Mouse (Mus musculus) myocyte (in vitro differentiated cells): ENCODE results near the gene Rad23a. TPM values are rescaled to one million over a fixed set of nuclear protein-coding genes. Genes with fewer than 3 reads are reported as not detected.
A peak's percentile ranks its signal among the peaks of the same experiment; 100 is the strongest.
"Not testable (repeated sequence)": the region's sequence is repeated elsewhere in the genome, so short reads cannot be mapped to it uniquely, and the experiment has no call there.

Experiments used
- H3K27me3 ChIP-seq: one replicate; pipeline ENCODE4 v1.6.1; 2011; ENCODE audit not compliant: control insufficient read depth, insufficient read depth, insufficient read length
- H3K36me3 ChIP-seq: one replicate; pipeline ENCODE4 v1.6.1; 2011; ENCODE audit not compliant: control insufficient read depth, insufficient read depth
- H3K4me2 ChIP-seq: one replicate; pipeline ENCODE4 v1.6.1; 2011; ENCODE audit warnings: low read depth, control low read depth
- H3K4me3 ChIP-seq: one replicate; pipeline ENCODE4 v1.5.1; 2011; ENCODE audit warnings: mild to moderate bottlenecking, control low read depth, moderate library complexity
- H3K79me2 ChIP-seq: one replicate; pipeline ENCODE4 v1.6.1; 2011; ENCODE audit not compliant: control insufficient read depth, insufficient read depth
- H3ac ChIP-seq: one replicate; pipeline ENCODE4 v1.6.1; 2011; ENCODE audit not compliant: control insufficient read depth, insufficient read length
- CEBPB ChIP-seq: IDR thresholded peaks from 2 replicates; pipeline ENCODE4 v1.6.1; 2011; ENCODE audit warnings: mild to moderate bottlenecking, moderate library complexity; ENCODE audit not compliant: poor library complexity, insufficient read depth, severe bottlenecking
- E2F4 ChIP-seq: IDR thresholded peaks from one replicate; pipeline ENCODE4 v1.6.1; 2011; ENCODE audit warnings: mild to moderate bottlenecking, control low read depth, moderate library complexity; ENCODE audit not compliant: insufficient read depth
- MAX ChIP-seq: IDR thresholded peaks from one replicate; pipeline ENCODE4 v1.6.1; 2011; ENCODE audit warnings: low read depth, mild to moderate bottlenecking, control low read depth
- MYOD1 ChIP-seq, 3 experiments: IDR thresholded peaks; one replicate each; pipeline ENCODE4 v1.6.1; 2011; ENCODE audit warnings: control low read depth in 2 of 3, low read depth in 2 of 3, mild to moderate bottlenecking in 2 of 3, moderate library complexity in 1 of 3; ENCODE audit not compliant: insufficient read length in 2 of 3, control insufficient read depth in 1 of 3
- MYOG ChIP-seq, 3 experiments: IDR thresholded peaks; one replicate each; pipeline ENCODE4 v1.6.1; 2011; ENCODE audit warnings: control low read depth in 2 of 3, low read depth in 2 of 3, mild to moderate bottlenecking in 2 of 3; ENCODE audit not compliant: insufficient read length in 2 of 3, control insufficient read depth in 1 of 3, insufficient read depth in 1 of 3
- POLR2A ChIP-seq: IDR thresholded peaks from one replicate; pipeline ENCODE4 v1.6.1; 2011; ENCODE audit warnings: low read depth, mild to moderate bottlenecking, control low read depth, moderate library complexity; ENCODE audit not compliant: insufficient read length
- POLR2AphosphoS2 ChIP-seq: IDR thresholded peaks from one replicate; pipeline ENCODE4 v1.6.1; 2011; ENCODE audit warnings: low read depth, control low read depth; ENCODE audit not compliant: insufficient read length
- REST ChIP-seq: IDR thresholded peaks from one replicate; pipeline ENCODE4 v1.6.1; 2011; ENCODE audit warnings: mild to moderate bottlenecking, control low read depth, moderate library complexity; ENCODE audit not compliant: insufficient read depth, insufficient read length
- SRF ChIP-seq: IDR thresholded peaks from one replicate; pipeline ENCODE4 v1.6.1; 2011; ENCODE audit warnings: low read depth; ENCODE audit not compliant: control insufficient read depth, insufficient read length
- TCF12 ChIP-seq: IDR thresholded peaks from one replicate; pipeline ENCODE4 v1.6.1; 2011; ENCODE audit warnings: mild to moderate bottlenecking, control low read depth; ENCODE audit not compliant: poor library complexity, insufficient read depth, severe bottlenecking
- TCF3 ChIP-seq: IDR thresholded peaks from one replicate; pipeline ENCODE4 v1.6.1; 2011; ENCODE audit warnings: low read depth, control low read depth; ENCODE audit not compliant: insufficient read length
- USF1 ChIP-seq: IDR thresholded peaks from one replicate; pipeline ENCODE4 v1.6.1; 2011; ENCODE audit warnings: low read depth, mild to moderate bottlenecking, control low read depth, moderate library complexity
- polyA plus RNA-seq: library from polyadenylated mRNA; unstranded; fragments of >200 nt; fragmentation: generic; extraction: Trizol; gene quantifications from one replicate; pipeline ENCODE4 v1.2.1, GENCODE M21; 2012; ENCODE audit warnings: missing spikeins

Rad23a gene
- polyA plus RNA-seq, 1 experiment = 139 TPM

- TF ChIP-seq MYOD1 (IDR thresholded peaks at IDR 0.05; ENCODE audit: control insufficient read depth in 1 of 3, insufficient read length in 2 of 3, low read depth in 2 of 3) (no peak), MAX (no peak), E2F4 (no peak), CEBPB (no peak), REST (no peak), TCF3 (no peak), POLR2A (no peak), TCF12 (no peak), POLR2AphosphoS2 (no peak), SRF (no peak), USF1 (no peak)
- peak overlapping the region; percentile 68 for H3K4me2 ChIP-seq
- peak overlapping the region; percentile 95 for H3ac ChIP-seq
- no peaks in the 10 kb centered on the region for H3K27me3 ChIP-seq
- peak overlapping the region; percentile 79 for H3K4me3 ChIP-seq
- H3K36me3 ChIP-seq = peaks cover 28% of the 10 kb centered on the region
- peaks cover 9% of the 10 kb centered on the region for H3K79me2 ChIP-seq
Measured at GRCm38 (mm10) chr8:84832759-84833742, 7.4 kb downstream of the Rad23a start.

GRCm38 (mm10) chr8:84832034-84832717 lies 8.3 kb downstream of the Rad23a start:
- no peaks in the 10 kb centered on the region for H3K27me3 ChIP-seq
- TF ChIP-seq MYOD1 (IDR thresholded peaks at IDR 0.05; ENCODE audit: control insufficient read depth in 1 of 3, insufficient read length in 2 of 3, low read depth in 2 of 3) (peak in 2 of 3 experiments; percentile 15 to 24), TCF3 (no peak), SRF (no peak), MYOG (IDR thresholded peaks at IDR 0.05; ENCODE audit: control insufficient read depth in 1 of 3, insufficient read depth in 1 of 3, insufficient read length in 2 of 3, low read depth in 2 of 3) (peak in 2 of 3 experiments; percentile 62 to 70), USF1 (no peak), REST (no peak), POLR2A (peak; percentile 76), CEBPB (no peak), TCF12 (no peak), MAX (no peak), E2F4 (no peak), POLR2AphosphoS2 (peak; percentile 91)
- H3K4me2 ChIP-seq = peak overlapping the region; percentile 68

GRCm38 (mm10) chr8:84831490-84831889 lies 9.0 kb downstream of the Rad23a start, which contains the start of gene Gadd45gip1:
Gene Gadd45gip1, plus strand, starts transcription at chr8:84831522.
- Histone ChIP-seq H3K79me2 (peaks cover 9% of the 10 kb centered on the region), H3K4me2 (peak within 1 kb of the TSS; percentile 68), H3K36me3 (peaks cover 18% of the 10 kb centered on the region), H3K27me3 (no peaks in the 10 kb centered on the region), H3ac (peak within 1 kb of the TSS; percentile 95), H3K4me3 (peak within 1 kb of the TSS; percentile 79)
- TF ChIP-seq MYOD1 (IDR thresholded peaks at IDR 0.05; ENCODE audit: control insufficient read depth in 1 of 3, insufficient read length in 2 of 3, low read depth in 2 of 3) (no peak), MAX (no peak), TCF3 (no peak), POLR2A (no peak), SRF (no peak), MYOG (IDR thresholded peaks at IDR 0.05; ENCODE audit: control insufficient read depth in 1 of 3, insufficient read depth in 1 of 3, insufficient read length in 2 of 3, low read depth in 2 of 3) (no peak), CEBPB (no peak), REST (no peak), E2F4 (no peak), POLR2AphosphoS2 (no peak), USF1 (no peak), TCF12 (no peak)

More at GRCm38 (mm10) chr8:84832034-84832717, 8.3 kb downstream of the Rad23a start:
- peak overlapping the region; percentile 95 for H3ac ChIP-seq
- peaks cover 9% of the 10 kb centered on the region for H3K79me2 ChIP-seq
- H3K36me3 ChIP-seq = peaks cover 25% of the 10 kb centered on the region
- peak overlapping the region; percentile 79 for H3K4me3 ChIP-seq

- H3K36me3 ChIP-seq, H3K4me2 ChIP-seq, H3K27me3 ChIP-seq, H3ac ChIP-seq, H3K79me2 ChIP-seq, H3K4me3 ChIP-seq: not testable (repeated sequence)
Measured at GRCm38 (mm10) chr8:84826518-84826917, 13.9 kb downstream of the Rad23a start.

- H3K27me3 ChIP-seq = no peaks in the 10 kb centered on the region
- H3K4me3 ChIP-seq = no peak overlapping the region
- no peak overlapping the region for H3K4me2 ChIP-seq
- no peaks in the 10 kb centered on the region for H3K79me2 ChIP-seq
- TF ChIP-seq TCF3 (no peak), REST (no peak), POLR2A (no peak), TCF12 (no peak), MYOG (IDR thresholded peaks at IDR 0.05; ENCODE audit: control insufficient read depth in 1 of 3, insufficient read depth in 1 of 3, insufficient read length in 2 of 3, low read depth in 2 of 3) (no peak), MYOD1 (IDR thresholded peaks at IDR 0.05; ENCODE audit: control insufficient read depth in 1 of 3, insufficient read length in 2 of 3, low read depth in 2 of 3) (no peak), CEBPB (no peak), POLR2AphosphoS2 (no peak), USF1 (no peak), MAX (no peak), E2F4 (no peak), SRF (no peak)
- H3ac ChIP-seq = no peak overlapping the region
- no peaks in the 10 kb centered on the region for H3K36me3 ChIP-seq
Measured at GRCm38 (mm10) chr8:84825636-84826035, 14.8 kb downstream of the Rad23a start.
